Comparison of ENCODE assay signal across 11 mouse cellular contexts in genomic region chr16:17768834-17769233, GRCm38 (mm10). TPM values are rescaled to one million over a fixed set of nuclear protein-coding genes. Genes with fewer than 3 reads are reported as not detected.
DNase-seq lines count a peak whose midpoint lies in the region; ATAC-seq and TF ChIP-seq lines count a peak whose summit lies in the region.
"Had no signal": no experiment of that assay in that cellular context is flagged by ENCODE, and none has a peak within 500 bp of the region (broad histone marks: within the 10 kb centered on the region; RNA-seq: fewer than 3 reads in every experiment).

No protein-coding gene starts in this region.

- 0 out of 2 replicates have a peak, but pooled peaks cover 2% of the 10 kb centered on the region for H3K36me3 ChIP-seq in liver, embryonic 14.5 days (replicated peaks; ENCODE audit: control insufficient read depth, insufficient read depth, low read depth)
- H3K36me3 ChIP-seq in hindbrain, embryonic 11.5 days (ENCODE audit: control insufficient read depth, insufficient read depth, low read length), result no peaks in the 10 kb centered on the region

- TF ChIP-seq EP300 in liver, embryonic 14.5 days (IDR thresholded peaks at IDR 0.05; ENCODE audit: low read depth), result no peak

- no peaks in the 10 kb centered on the region for H3K27me3 ChIP-seq in liver, embryonic 14.5 days (ENCODE audit: control insufficient read depth, insufficient read depth, low read length)
- no peaks in the 10 kb centered on the region for H3K27me3 ChIP-seq in hindbrain, embryonic 11.5 days (ENCODE audit: control insufficient read depth, insufficient read depth, low read length)
- H3K27me3 ChIP-seq: hindbrain, embryonic 15.5 days had no signal

- ATAC-seq in liver, embryonic 14.5 days (ENCODE audit: insufficient read depth), result peak; percentile 82
- no peak for ATAC-seq in hindbrain, embryonic 11.5 days (ENCODE audit: low FRiP score)

- no peak overlapping the region for H3K4me3 ChIP-seq in liver, embryonic 14.5 days (ENCODE audit: insufficient read depth in 1 of 2, low read depth in 2 of 2, low read length in 2 of 2)
- no peak overlapping the region for H3K4me3 ChIP-seq in lung, adult 2 months (replicated peaks; ENCODE audit: extremely low read depth, low read depth, low read length)
- H3K4me3 ChIP-seq in hindbrain, embryonic 11.5 days (ENCODE audit: low read depth, low read length), result no peak overlapping the region
- H3K4me3 ChIP-seq: hindbrain, embryonic 15.5 days had no signal

- peak overlapping the region; percentile 61 for H3K27ac ChIP-seq in liver, embryonic 14.5 days
- H3K27ac ChIP-seq in hindbrain, embryonic 11.5 days (ENCODE audit: low read depth, low read length), result no peak overlapping the region
- H3K27ac ChIP-seq: hindbrain, embryonic 15.5 days had no signal

- peak; percentile 22 for DNase-seq in gastrocnemius, adult 18-20 months (ENCODE audit: low spot score)
- no peak for DNase-seq in gastrocnemius, adult 8-10 months (ENCODE audit: low spot score in 2 of 2)
- peak; percentile 46 for DNase-seq in adrenal gland, postnatal 14 days
- peak; percentile 71 for DNase-seq in fibroblast of lung, adult 2 months (ENCODE audit: low read depth)
- peak; percentile 44 to 54 (median 46) for DNase-seq in liver, embryonic 14.5 days (ENCODE audit: low read depth in 3 of 3, low spot score in 3 of 3)
- no peak for DNase-seq in embryo, embryonic 10 days (ENCODE audit: low spot score)
- DNase-seq in lung, adult 2 months, result no peak
- no peak for DNase-seq in hindbrain, embryonic 11.5 days (ENCODE audit: low spot score)
- DNase-seq: lung, embryonic 14.5 days; retina, postnatal 1 day had no signal

- H3K4me2 ChIP-seq in liver, embryonic 14.5 days (ENCODE audit: low read depth), result peak overlapping the region; percentile 28
- H3K4me2 ChIP-seq in hindbrain, embryonic 11.5 days (replicated peaks; ENCODE audit: low read depth, low read length), result no peak overlapping the region
- H3K4me2 ChIP-seq: hindbrain, embryonic 15.5 days; lung, embryonic 14.5 days had no signal

- H3K9me3 ChIP-seq in liver, embryonic 14.5 days (ENCODE audit: control insufficient read depth, low read length), result no peaks in the 10 kb centered on the region
- H3K9me3 ChIP-seq in hindbrain, embryonic 11.5 days (ENCODE audit: control insufficient read depth, low read length), result no peaks in the 10 kb centered on the region
- H3K9me3 ChIP-seq: hindbrain, embryonic 15.5 days had no signal

- TF ChIP-seq POLR2A in lung, adult 2 months (IDR thresholded peaks at IDR 0.05; ENCODE audit: borderline replicate concordance, extremely low read depth, low read depth, low read length), result no peak

- 57% methylated on average over 7 of the region's 7 CpGs for WGBS in liver, embryonic 14.5 days (ENCODE audit: insufficient replicate concordance)
- 61% methylated on average over 7 of the region's 7 CpGs for WGBS in lung, adult 2 months
- WGBS in hindbrain, embryonic 11.5 days, result 88% methylated on average over 7 of the region's 7 CpGs

- no peak for TF ChIP-seq CTCF in liver, embryonic 14.5 days (IDR thresholded peaks at IDR 0.05; ENCODE audit: low read depth)
- TF ChIP-seq CTCF in lung, adult 2 months (IDR thresholded peaks at IDR 0.05; ENCODE audit: insufficient read depth, low read length), result no peak

- H3K4me1 ChIP-seq in liver, embryonic 14.5 days (replicated peaks; ENCODE audit: control insufficient read depth in 2 of 2, insufficient read depth in 2 of 2, low read length in 1 of 2), result peaks cover 6 to 15% of the 10 kb centered on the region in 2 experiments
- no peaks in the 10 kb centered on the region for H3K4me1 ChIP-seq in lung, adult 2 months (ENCODE audit: control insufficient read depth, insufficient read depth, low read length)
- H3K4me1 ChIP-seq in hindbrain, embryonic 11.5 days (replicated peaks; ENCODE audit: control insufficient read depth, insufficient read depth, low read length), result no peaks in the 10 kb centered on the region

- H3K9ac ChIP-seq in liver, embryonic 14.5 days (replicated peaks), result peak overlapping the region; percentile 3; the same call in 1 of the 2 replicates
- no peak overlapping the region for H3K9ac ChIP-seq in hindbrain, embryonic 11.5 days (ENCODE audit: low read depth, low read length)
- H3K9ac ChIP-seq: hindbrain, embryonic 15.5 days; lung, embryonic 14.5 days had no signal

RNA-seq across cellular contexts. Expression of gene Klhl22, which starts 9.4 kb away (rescaled TPM):
- 10 to 100 TPM; 21.8 to 23.4 TPM for total RNA-seq in gastrocnemius, adult 18-20 months (2021)
- 10 to 100 TPM; 20.1 to 30.6 (median 25.4) TPM for total RNA-seq in gastrocnemius, adult 8-10 months (2022)
- total RNA-seq in adrenal gland, postnatal 14 days (2021), result 40.3 and 43.1 TPM in 2 replicates
- 13.1 and 14.0 TPM in 2 replicates for polyA plus RNA-seq in liver, embryonic 14.5 days (2012; rRNA removed)
- polyA plus RNA-seq in liver, embryonic 14.5 days (2014; fragmentation: Nextera tagmentation; extraction: Ambion mirVana), result 10.8 and 11.6 TPM in 2 replicates
- polyA plus RNA-seq in lung, adult 2 months (2012; rRNA removed), result 39.4 and 42.0 TPM in 2 replicates
- 44.8 and 45.0 TPM in 2 replicates for polyA plus RNA-seq in hindbrain, embryonic 11.5 days (2014; fragmentation: Nextera tagmentation; extraction: Ambion mirVana)

RNA-seq across cellular contexts. Expression of gene Scarf2, which starts 28.2 kb away (rescaled TPM):
- 1 to 10 TPM; 2.6 to 4.0 TPM for total RNA-seq in gastrocnemius, adult 18-20 months (2021)
- total RNA-seq in gastrocnemius, adult 8-10 months (2022), result 1 to 10 TPM; 1.1 to 3.3 (median 2.4) TPM
- total RNA-seq in adrenal gland, postnatal 14 days (2021), result 11.3 and 12.4 TPM in 2 replicates
- 3.4 and 4.3 TPM in 2 replicates for polyA plus RNA-seq in liver, embryonic 14.5 days (2012; rRNA removed)
- polyA plus RNA-seq in liver, embryonic 14.5 days (2014; fragmentation: Nextera tagmentation; extraction: Ambion mirVana), result 0.51 and 1.0 TPM in 2 replicates
- 215 and 266 TPM in 2 replicates for polyA plus RNA-seq in lung, adult 2 months (2012; rRNA removed)
- polyA plus RNA-seq in hindbrain, embryonic 11.5 days (2014; fragmentation: Nextera tagmentation; extraction: Ambion mirVana), result 6.4 and 7.2 TPM in 2 replicates

RNA-seq across cellular contexts. Expression of gene Med15, which starts 36.1 kb away (rescaled TPM):
- 10 to 100 TPM; 17.5 to 20.1 TPM for total RNA-seq in gastrocnemius, adult 18-20 months (2021)
- 10 to 100 TPM; 11.7 to 16.7 (median 14.4) TPM for total RNA-seq in gastrocnemius, adult 8-10 months (2022)
- total RNA-seq in adrenal gland, postnatal 14 days (2021), result 51.3 and 60.3 TPM in 2 replicates
- 18.0 and 20.6 TPM in 2 replicates for polyA plus RNA-seq in liver, embryonic 14.5 days (2012; rRNA removed)
- 11.4 and 14.8 TPM in 2 replicates for polyA plus RNA-seq in liver, embryonic 14.5 days (2014; fragmentation: Nextera tagmentation; extraction: Ambion mirVana)
- 96.9 and 109 TPM in 2 replicates for polyA plus RNA-seq in lung, adult 2 months (2012; rRNA removed)
- 34.2 and 42.8 TPM in 2 replicates for polyA plus RNA-seq in hindbrain, embryonic 11.5 days (2014; fragmentation: Nextera tagmentation; extraction: Ambion mirVana)

Comparison
In these comparisons a context has a peak if more than half of its experiments do, and no peak if none do; other contexts are left out.
1. DNase-seq: peak in gastrocnemius, adult 18-20 months (single experiment), adrenal gland, postnatal 14 days (single experiment), fibroblast of lung, adult 2 months (single experiment) and liver, embryonic 14.5 days (3 of 3); none in gastrocnemius, adult 8-10 months (0 of 2), embryo, embryonic 10 days (single experiment), lung, adult 2 months (single experiment) and hindbrain, embryonic 11.5 days (single experiment).